Mouse (Mus musculus) testis, adult 2 months (tissue): Measurements from ENCODE around the gene Cyp2d26.

Experiments
- CTCF ChIP-seq: fragments of 200-500 bp; IDR thresholded peaks from 2 replicates; pipeline ENCODE4 v1.5.1; 2012; ENCODE audit warnings: low read depth, mild to moderate bottlenecking, inconsistent platforms, low read length, moderate library complexity; ENCODE audit not compliant: control insufficient read depth, insufficient read depth, insufficient replicate concordance
- POLR2A ChIP-seq: fragments of 200-500 bp; IDR thresholded peaks from 2 replicates; pipeline ENCODE4 v1.6.1; 2012; ENCODE audit warnings: low read depth, mild to moderate bottlenecking, inconsistent platforms, low read length, moderate library complexity; ENCODE audit not compliant: control insufficient read depth

- TF ChIP-seq CTCF, result no peak
- TF ChIP-seq POLR2A, result no peak
These were observed 21.2 kb upstream of the Cyp2d26 start for GRCm38 (mm10) chr15:82815296-82815695.
